Mouse (Mus musculus) cerebellum, adult 11 months (tissue): ENCODE measurements around the gene H2afv.

ENCODE experiments used
- DNase-seq: peaks from one replicate; pipeline ENCODE4 v3.0.0; 2022

The H2afv gene

DNA sequence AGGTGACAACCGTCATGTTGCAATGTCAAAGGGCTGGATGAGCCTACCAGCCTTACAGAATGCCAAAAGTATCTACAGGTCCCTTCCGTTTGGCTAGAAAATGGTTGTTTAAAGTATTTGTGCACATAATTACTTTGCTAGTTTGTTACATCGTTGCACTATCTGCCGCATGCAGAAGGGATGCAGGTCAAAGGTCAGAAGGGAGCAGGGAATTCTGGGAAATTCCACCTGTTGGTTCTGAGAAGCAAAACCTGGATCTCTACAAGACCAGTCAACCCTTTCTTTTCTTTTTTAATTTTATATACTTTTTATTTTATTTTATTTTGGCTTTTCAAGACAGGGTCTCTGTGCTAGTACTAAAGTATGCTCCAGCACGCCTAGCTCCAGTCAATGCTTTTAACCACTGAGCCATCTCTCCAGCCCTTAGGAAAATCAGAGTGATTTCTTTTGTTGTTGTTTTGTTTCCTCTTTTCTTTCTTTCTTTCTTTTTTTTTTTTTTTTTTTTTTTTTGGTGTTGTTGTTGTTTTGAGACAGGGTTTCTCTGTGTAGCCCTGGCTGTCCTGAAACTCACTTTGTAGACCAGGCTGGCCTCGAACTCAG, 56.0 kb downstream of the H2afv start:
- DNase-seq, result no peak

DNA sequence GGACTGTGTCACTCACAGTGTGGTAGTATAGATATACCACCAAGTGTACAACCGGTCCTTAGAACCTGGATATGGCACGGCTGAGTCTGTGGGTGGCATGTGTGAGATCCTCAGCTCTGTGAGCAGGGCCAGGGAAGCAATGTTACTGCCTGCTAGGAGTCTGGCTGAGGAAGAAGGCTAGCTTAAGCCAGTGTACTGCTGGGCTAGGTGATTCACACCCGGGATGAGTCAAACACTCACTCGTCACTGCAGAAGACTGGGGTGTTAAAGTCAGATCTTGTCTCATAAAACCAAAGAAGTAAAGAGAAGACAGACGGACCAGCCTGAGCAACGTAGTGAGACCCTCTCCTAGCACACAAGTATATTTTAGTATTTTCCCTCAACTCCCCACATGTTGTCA, 63.3 kb downstream of the H2afv start:
- no peak for DNase-seq
